Mouse (Mus musculus): ENCODE results near the gene Arhgap6. TPM values are rescaled to one million over a fixed set of nuclear protein-coding genes. Genes with fewer than 3 reads are reported as not detected.

Gene Arhgap6
- polyA plus RNA-seq, 1 experiment from 2014 or later: 0.82 TPM

DNA sequence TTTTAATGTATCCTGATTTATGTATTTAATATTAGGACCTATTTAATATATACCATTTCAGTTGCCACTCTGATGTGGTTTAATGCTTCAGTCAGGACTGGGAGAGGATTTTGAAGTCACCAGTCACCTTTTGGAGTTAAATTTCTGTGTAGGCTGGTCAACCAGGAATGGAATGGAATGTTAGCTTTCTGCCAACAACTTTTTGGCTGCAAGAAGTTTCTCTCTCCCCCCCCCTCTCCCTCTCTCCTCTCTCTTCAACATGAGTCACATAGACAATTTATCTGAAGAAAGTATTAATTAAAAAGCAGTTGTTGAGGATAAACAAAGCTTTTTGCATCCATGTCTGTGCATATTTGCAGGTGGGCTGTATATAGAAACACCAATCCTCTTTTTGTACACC is 217.8 kb downstream of the Arhgap6 start:
- peaks cover 15% of the 10 kb centered on the region; the same call in 1 of the 2 replicates for H3K27me3 ChIP-seq
- H3K27ac ChIP-seq: no peak overlapping the region
- H3K4me3 ChIP-seq (replicated peaks): no peak overlapping the region
- no peak overlapping the region for H3K9ac ChIP-seq (replicated peaks)
- H3K4me1 ChIP-seq (replicated peaks): no peaks in the 10 kb centered on the region
- ATAC-seq: no peak
- H3K9me3 ChIP-seq: no peaks in the 10 kb centered on the region
- no peak overlapping the region for H3K4me2 ChIP-seq (replicated peaks)
- no peaks in the 10 kb centered on the region for H3K36me3 ChIP-seq

DNA sequence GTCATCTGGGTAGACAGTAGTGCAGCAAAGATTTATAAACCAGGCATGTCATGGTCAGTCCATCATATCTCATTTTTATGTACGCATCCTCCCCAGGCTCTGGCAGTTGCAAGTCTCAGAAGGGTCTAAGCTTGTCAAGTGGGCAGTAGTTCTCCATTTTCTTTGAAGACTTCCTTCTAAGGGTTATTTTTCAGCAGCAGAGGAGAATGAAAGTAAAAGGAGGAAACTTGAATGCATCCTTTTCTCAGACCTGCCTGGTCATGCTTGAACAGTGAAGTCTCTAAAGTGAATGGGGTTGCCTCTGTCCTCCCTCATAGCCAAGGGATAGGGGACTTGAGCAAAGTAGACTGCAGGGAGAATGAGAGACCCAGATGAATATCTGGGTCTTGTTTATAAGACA is 239.5 kb downstream of the Arhgap6 start:
- Histone ChIP-seq H3K27me3 (peaks cover 51% of the 10 kb centered on the region), H3K36me3 (no peaks in the 10 kb centered on the region), H3K4me3 (replicated peaks) (no peak overlapping the region), H3K4me2 (replicated peaks) (no peak overlapping the region), H3K27ac (no peak overlapping the region), H3K4me1 (replicated peaks) (0 out of 2 replicates have a peak, but pooled peaks cover 2% of the 10 kb centered on the region), H3K9ac (replicated peaks) (no peak overlapping the region), H3K9me3 (no peaks in the 10 kb centered on the region)
- ATAC-seq: no peak
- 92% methylated on average over 1 of the region's 1 CpGs for WGBS

DNA sequence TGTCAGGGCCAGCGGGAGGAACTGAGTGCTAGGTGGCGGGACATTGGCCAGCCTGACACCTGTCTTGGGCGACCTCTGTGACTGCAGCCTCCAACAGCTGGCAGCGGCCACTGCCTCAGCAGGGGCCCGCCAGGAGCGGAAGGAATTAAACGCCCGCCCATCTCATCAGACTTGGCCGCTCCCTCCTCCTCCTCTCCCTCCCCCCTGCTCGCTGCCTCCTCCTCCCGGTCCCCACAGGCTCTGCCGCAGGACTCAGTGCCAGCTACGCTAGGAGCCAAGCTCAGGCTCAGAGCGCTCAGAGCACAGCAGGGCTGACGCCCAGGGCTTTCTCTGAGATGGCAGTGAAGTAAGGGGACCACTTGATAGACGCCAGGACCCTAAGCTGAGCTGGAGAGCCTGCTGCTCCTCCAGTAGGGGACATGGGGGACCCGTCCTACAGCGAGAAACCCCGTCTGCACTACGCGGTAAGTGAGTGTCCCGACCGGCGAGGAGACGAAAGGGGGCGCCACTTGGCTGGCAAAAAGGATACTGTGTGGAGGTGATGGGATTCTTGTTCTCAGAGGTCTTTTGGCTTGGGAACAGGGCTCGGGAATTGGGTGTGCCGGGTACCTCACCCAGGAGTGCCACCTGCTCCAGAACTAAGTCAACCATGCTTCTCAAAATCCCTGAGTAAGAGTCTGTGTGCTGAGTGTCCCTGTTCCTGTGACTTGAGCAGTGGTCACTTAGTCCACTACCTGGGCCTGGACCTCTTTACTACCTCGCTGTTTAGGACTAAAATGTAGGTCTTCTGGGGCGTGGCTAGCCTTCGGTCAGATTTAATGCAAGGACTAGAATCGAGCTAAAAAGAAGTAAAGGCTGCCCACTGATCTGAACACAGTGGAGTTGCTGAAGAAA is 241.8 kb downstream of the Arhgap6 start:
- H3K9ac ChIP-seq (replicated peaks): peak overlapping the region; percentile 39; the same call in 1 of the 2 replicates
- 22% methylated on average over 32 of the region's 32 CpGs for WGBS
- peak overlapping the region; percentile 37 for H3K4me3 ChIP-seq (replicated peaks)
- H3K4me1 ChIP-seq (replicated peaks): 0 out of 2 replicates have a peak, but pooled peaks cover 2% of the 10 kb centered on the region
- peak overlapping the region; percentile 60 for H3K4me2 ChIP-seq (replicated peaks)
- H3K9me3 ChIP-seq: no peaks in the 10 kb centered on the region
- peak; percentile 98 for ATAC-seq
- H3K27me3 ChIP-seq: peaks cover 47% of the 10 kb centered on the region
- no peak overlapping the region for H3K27ac ChIP-seq
- H3K36me3 ChIP-seq: no peaks in the 10 kb centered on the region

DNA sequence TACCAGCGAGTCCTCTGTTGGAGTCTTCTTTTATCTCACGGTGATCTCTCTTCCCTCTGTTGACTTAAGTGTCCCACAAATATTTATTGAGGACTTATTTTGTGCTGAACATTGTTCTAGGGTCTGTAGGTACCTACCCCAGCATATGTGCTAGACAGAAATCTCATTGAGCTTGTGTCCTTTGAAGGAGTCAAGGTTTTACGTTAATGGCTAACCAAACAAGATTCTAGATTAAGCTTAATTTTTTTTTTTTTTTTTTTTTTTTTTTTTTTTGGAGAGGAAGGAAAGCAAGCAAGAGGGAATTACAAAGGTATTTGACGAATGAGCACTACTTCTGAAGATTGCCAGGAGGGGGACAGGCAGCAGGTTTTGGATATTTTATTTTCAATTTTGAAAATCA is 242.5 kb downstream of the Arhgap6 start:
- Histone ChIP-seq H3K4me3 (replicated peaks) (no peak overlapping the region), H3K4me1 (replicated peaks) (0 out of 2 replicates have a peak, but pooled peaks cover 2% of the 10 kb centered on the region), H3K36me3 (no peaks in the 10 kb centered on the region), H3K27me3 (peaks cover 42% of the 10 kb centered on the region), H3K9me3 (no peaks in the 10 kb centered on the region), H3K4me2 (replicated peaks) (0 out of 2 replicates have a peak overlapping the region, but pooled peaks have one; percentile 60), H3K27ac (no peak overlapping the region), H3K9ac (replicated peaks) (no peak overlapping the region)
- WGBS: 58% methylated on average over 4 of the region's 4 CpGs
- no peak for ATAC-seq

DNA sequence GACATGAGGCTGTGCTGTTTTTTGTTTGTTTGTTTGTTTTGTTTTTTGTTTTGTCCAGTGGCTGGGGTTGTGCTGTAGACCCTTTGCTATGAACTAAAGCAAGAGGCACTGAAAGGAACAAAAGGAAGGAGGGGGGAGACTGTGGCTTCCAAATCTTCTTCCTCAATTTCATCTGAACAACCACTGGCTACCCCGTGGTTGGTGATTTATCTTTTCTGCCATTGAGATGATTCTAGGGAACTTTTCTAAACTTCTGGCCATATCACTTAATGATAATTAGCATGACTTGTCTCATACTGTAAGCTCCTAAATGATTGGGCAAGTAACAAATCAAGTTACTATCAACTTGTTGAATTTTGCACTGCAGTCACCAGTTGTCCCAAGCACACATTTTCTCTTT is 249.0 kb downstream of the Arhgap6 start:
- no peak overlapping the region for H3K4me3 ChIP-seq (replicated peaks)
- H3K4me1 ChIP-seq (replicated peaks): no peaks in the 10 kb centered on the region
- H3K4me2 ChIP-seq (replicated peaks): no peak overlapping the region
- no peak overlapping the region for H3K9ac ChIP-seq (replicated peaks)
- H3K9me3 ChIP-seq: no peaks in the 10 kb centered on the region
- no peak for ATAC-seq
- H3K27me3 ChIP-seq: peaks cover 19% of the 10 kb centered on the region; the same call in 1 of the 2 replicates
- 88% methylated on average over 1 of the region's 1 CpGs for WGBS
- no peak overlapping the region for H3K27ac ChIP-seq
- no peaks in the 10 kb centered on the region for H3K36me3 ChIP-seq

DNA sequence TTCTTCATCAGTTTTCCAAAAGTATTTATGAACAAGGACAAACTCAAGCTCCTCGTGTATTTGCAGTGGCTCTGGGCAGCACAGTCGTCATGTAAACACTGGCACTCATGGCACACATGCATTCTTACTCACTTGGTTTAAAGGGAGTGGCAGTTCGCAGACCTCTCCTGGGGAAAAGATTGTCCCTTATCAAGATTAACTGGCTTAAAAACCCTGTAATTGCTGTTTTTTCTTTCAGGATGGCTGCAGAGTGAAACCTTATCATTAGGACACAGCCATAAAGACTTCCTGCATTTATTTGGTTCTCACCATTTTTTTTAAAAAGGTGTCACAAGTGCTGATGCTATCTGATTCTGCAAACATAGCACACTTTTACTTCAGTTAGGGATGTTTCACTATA is 252.7 kb downstream of the Arhgap6 start:
- Histone ChIP-seq H3K4me3 (replicated peaks) (no peak overlapping the region), H3K9ac (replicated peaks) (no peak overlapping the region), H3K4me1 (replicated peaks) (no peaks in the 10 kb centered on the region), H3K36me3 (no peaks in the 10 kb centered on the region), H3K9me3 (no peaks in the 10 kb centered on the region), H3K4me2 (replicated peaks) (no peak overlapping the region), H3K27ac (no peak overlapping the region), H3K27me3 (peaks cover 12% of the 10 kb centered on the region; the same call in 1 of the 2 replicates)
- WGBS: 84% methylated on average over 3 of the region's 3 CpGs
- no peak for ATAC-seq

DNA sequence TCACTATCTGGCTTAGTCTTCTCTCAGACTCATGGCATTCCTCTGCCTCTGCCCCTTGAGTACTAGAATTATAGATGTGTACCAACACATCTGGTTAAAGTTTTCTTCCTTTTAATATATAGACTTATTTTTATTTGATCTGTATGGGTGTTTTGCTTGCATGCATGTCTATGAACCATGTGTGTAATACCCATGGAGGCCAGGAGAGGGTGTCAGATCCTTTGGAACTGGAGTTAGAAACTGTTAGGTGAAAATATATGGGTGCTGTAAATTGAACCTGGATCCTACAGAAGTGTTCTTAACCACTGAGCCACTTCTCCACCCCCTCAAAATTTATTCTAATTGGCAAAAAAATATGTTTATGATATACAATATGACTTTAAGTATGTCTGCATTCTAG is 254.7 kb downstream of the Arhgap6 start:
- no peak overlapping the region for H3K27ac ChIP-seq
- peaks cover 14% of the 10 kb centered on the region; the same call in 1 of the 2 replicates for H3K27me3 ChIP-seq
- H3K36me3 ChIP-seq: no peaks in the 10 kb centered on the region
- no peaks in the 10 kb centered on the region for H3K9me3 ChIP-seq
- no peak overlapping the region for H3K4me2 ChIP-seq (replicated peaks)
- H3K4me3 ChIP-seq (replicated peaks): no peak overlapping the region
- no peaks in the 10 kb centered on the region for H3K4me1 ChIP-seq (replicated peaks)
- ATAC-seq: no peak
- H3K9ac ChIP-seq (replicated peaks): no peak overlapping the region

DNA sequence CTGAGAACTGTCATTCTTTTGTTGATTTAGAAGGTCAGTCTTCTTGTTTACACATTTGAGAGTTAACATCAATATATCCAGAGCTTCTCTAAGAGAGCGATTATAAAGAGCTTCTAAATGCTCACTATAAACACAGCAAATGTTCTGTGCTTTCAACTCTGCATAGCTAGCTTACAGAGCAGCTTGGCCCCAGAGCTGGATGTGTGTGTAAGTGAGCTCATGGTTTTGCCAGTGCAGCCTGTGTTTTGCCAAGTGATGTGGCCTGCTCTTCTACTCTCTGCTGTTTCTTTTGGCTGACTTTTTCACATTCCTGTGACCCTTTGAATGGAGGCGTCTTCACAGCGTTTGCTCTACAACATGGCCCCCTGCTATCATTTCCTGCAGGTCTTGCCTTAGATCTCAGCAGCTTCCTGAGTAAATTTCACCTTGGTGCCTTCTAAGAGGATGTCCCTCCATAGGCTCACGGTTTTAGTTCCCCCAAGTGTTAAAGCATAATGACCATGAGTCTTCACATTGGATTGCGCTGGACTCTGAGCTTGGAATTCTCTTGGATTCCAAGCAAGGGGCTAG is 259.1 kb downstream of the Arhgap6 start:
- peaks cover 12% of the 10 kb centered on the region; the same call in 1 of the 2 replicates for H3K27me3 ChIP-seq
- H3K4me2 ChIP-seq (replicated peaks): no peak overlapping the region
- no peaks in the 10 kb centered on the region for H3K9me3 ChIP-seq
- no peak overlapping the region for H3K4me3 ChIP-seq (replicated peaks)
- 61% methylated on average over 5 of the region's 5 CpGs for WGBS
- no peak for ATAC-seq
- H3K9ac ChIP-seq (replicated peaks): no peak overlapping the region
- H3K27ac ChIP-seq: no peak overlapping the region
- H3K4me1 ChIP-seq (replicated peaks): no peaks in the 10 kb centered on the region
- H3K36me3 ChIP-seq: no peaks in the 10 kb centered on the region

DNA sequence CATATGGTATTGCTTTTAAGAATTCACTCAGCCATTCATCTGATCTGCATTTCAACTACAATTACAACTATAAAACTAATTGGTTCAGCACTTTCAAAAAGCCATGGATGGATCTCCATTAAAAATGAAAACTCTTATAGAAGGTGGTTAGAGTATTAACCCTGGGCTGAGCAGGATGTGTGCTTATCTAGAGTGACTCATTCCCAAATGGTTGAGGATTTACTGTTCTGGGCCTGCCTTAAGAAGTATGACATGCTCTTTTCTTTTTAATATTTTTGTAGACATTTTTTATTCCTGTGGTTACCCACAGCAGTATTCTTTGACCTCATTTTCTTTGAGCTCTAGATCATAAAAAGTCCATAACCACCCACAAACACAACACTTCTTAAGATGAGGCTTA is 267.7 kb downstream of the Arhgap6 start:
- no peak for ATAC-seq
- H3K4me3 ChIP-seq (replicated peaks): no peak overlapping the region
- H3K27ac ChIP-seq: no peak overlapping the region
- H3K4me2 ChIP-seq (replicated peaks): no peak overlapping the region
- no peak overlapping the region for H3K9ac ChIP-seq (replicated peaks)
- H3K27me3 ChIP-seq: peaks cover 18% of the 10 kb centered on the region; the same call in 1 of the 2 replicates
- H3K9me3 ChIP-seq: no peaks in the 10 kb centered on the region
- no peaks in the 10 kb centered on the region for H3K4me1 ChIP-seq (replicated peaks)
- no peaks in the 10 kb centered on the region for H3K36me3 ChIP-seq

DNA sequence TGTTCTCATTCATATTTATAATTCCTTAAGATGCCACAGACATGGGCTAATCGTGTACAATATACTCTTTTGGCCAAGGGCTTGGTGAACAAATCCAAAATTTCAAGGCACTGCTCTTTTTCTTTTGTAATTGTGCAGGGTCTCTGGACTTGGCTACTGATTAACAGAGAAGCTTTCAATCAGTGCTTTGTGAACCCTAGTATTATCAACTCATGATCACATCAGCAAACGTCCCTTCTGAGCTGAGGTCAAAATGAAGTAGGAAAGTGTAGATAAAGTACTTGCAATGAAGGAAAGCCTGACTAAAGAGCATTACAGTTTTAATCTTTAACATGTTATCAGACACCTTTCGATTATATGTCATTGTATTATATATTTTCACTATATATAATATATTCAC is 270.4 kb downstream of the Arhgap6 start:
- Histone ChIP-seq H3K27ac (no peak overlapping the region), H3K9ac (replicated peaks) (no peak overlapping the region), H3K4me2 (replicated peaks) (no peak overlapping the region), H3K27me3 (peaks cover 15% of the 10 kb centered on the region; the same call in 1 of the 2 replicates), H3K4me3 (replicated peaks) (no peak overlapping the region), H3K4me1 (replicated peaks) (no peaks in the 10 kb centered on the region), H3K9me3 (no peaks in the 10 kb centered on the region), H3K36me3 (no peaks in the 10 kb centered on the region)
- no peak for ATAC-seq
- WGBS: 70% methylated on average over 3 of the region's 3 CpGs

DNA sequence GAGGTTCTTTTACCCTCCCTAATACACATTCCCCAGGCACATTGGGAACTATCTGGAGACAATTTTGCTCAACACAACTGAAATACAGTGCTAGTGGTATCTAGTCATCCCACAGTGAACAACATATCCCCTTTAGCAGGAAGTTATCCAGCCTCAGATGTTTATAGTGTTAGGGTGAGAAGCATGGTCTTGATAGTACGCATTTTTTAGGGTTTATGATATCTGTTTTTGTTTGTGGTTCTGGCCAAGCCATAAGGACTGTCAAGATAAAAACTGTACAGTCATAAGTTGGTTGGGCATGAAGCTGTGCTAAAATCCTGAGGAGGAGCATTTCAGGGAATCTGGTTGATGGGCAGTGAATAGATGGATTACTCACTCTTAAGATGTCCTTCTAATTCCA is 271.0 kb downstream of the Arhgap6 start:
- H3K9me3 ChIP-seq: no peaks in the 10 kb centered on the region
- ATAC-seq: no peak
- H3K36me3 ChIP-seq: no peaks in the 10 kb centered on the region
- H3K4me2 ChIP-seq (replicated peaks): no peak overlapping the region
- no peak overlapping the region for H3K9ac ChIP-seq (replicated peaks)
- no peak overlapping the region for H3K4me3 ChIP-seq (replicated peaks)
- H3K27me3 ChIP-seq: peaks cover 15% of the 10 kb centered on the region; the same call in 1 of the 2 replicates
- no peaks in the 10 kb centered on the region for H3K4me1 ChIP-seq (replicated peaks)
- H3K27ac ChIP-seq: no peak overlapping the region
- 90% methylated on average over 1 of the region's 1 CpGs for WGBS

DNA sequence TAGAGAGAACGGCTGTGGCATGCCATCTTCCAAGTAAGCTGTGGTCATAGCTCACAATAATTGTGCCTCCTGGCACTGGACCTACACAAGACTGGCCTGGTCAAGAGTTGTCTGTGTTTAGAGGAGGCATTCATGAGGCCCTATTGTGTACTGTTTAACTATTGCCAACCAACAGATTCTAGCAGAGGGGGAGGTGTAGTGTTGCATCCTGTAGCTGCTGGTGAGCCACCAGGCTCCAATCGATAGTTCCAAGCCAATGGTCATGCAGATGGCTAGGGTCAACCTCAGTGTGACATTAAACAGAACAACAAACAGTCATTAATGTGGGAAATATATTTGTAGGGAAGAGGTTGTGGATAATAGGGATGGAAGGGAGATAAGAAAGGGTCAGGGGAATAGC is 280.1 kb downstream of the Arhgap6 start:
- no peaks in the 10 kb centered on the region for H3K4me1 ChIP-seq (replicated peaks)
- no peak overlapping the region for H3K27ac ChIP-seq
- no peak overlapping the region for H3K4me2 ChIP-seq (replicated peaks)
- WGBS: 90% methylated on average over 2 of the region's 2 CpGs
- H3K4me3 ChIP-seq (replicated peaks): no peak overlapping the region
- no peaks in the 10 kb centered on the region for H3K9me3 ChIP-seq
- no peak overlapping the region for H3K9ac ChIP-seq (replicated peaks)
- ATAC-seq: no peak
- peaks cover 20% of the 10 kb centered on the region; the same call in 1 of the 2 replicates for H3K27me3 ChIP-seq
- no peaks in the 10 kb centered on the region for H3K36me3 ChIP-seq

All from midbrain, embryonic 13.5 days (tissue).